Mouse (Mus musculus): Measurements from ENCODE around the gene 3425401B19Rik.

The 3425401B19Rik gene

GRCm38 (mm10) chr14:32685124-32685826 is at the start of gene 3425401B19Rik:
3425401B19Rik (minus strand) TSS chr14:32685293.
- DNase-seq (ENCODE audit: low read depth, low spot score): no peak

GRCm38 (mm10) chr14:32732961-32733360 is 47.9 kb upstream of the 3425401B19Rik start:
- DNase-seq (ENCODE audit: low read depth, low spot score): no peak

DNA sequence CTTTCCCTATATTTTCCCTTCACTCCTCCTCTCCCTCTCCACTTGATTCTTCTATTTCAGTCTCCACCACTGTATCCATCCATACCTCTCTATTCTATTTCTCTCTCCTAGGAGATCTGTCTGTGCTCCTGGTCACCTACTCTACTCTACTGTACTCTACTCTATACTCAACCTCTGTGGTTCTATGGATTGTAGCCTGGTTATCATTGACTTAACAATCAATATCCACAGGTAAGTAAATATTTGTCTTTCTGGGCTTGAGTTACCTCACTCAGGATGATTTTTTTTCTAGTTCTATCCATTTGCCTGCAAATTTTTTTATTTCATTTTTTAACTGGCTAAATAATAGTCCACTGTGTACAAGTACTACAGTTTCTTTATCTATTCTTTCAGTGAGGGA is 41.8 kb upstream of the 3425401B19Rik start:
- no peak for DNase-seq (ENCODE audit: low read depth, low spot score)

- DNase-seq (ENCODE audit: low read depth, low spot score): no peak
These were observed 36.4 kb upstream of the 3425401B19Rik start for GRCm38 (mm10) chr14:32721461-32721860.

GRCm38 (mm10) chr14:32716763-32717439 is 31.8 kb upstream of the 3425401B19Rik start:
- DNase-seq (ENCODE audit: low read depth, low spot score): no peak

GRCm38 (mm10) chr14:32715489-32715888 is 30.4 kb upstream of the 3425401B19Rik start:
- DNase-seq (ENCODE audit: low read depth, low spot score): no peak

GRCm38 (mm10) chr14:32715076-32715475 is 30.0 kb upstream of the 3425401B19Rik start:
- no peak for DNase-seq (ENCODE audit: low read depth, low spot score)

GRCm38 (mm10) chr14:32709861-32710260 is 24.8 kb upstream of the 3425401B19Rik start:
- no peak for DNase-seq (ENCODE audit: low read depth, low spot score)

DNA sequence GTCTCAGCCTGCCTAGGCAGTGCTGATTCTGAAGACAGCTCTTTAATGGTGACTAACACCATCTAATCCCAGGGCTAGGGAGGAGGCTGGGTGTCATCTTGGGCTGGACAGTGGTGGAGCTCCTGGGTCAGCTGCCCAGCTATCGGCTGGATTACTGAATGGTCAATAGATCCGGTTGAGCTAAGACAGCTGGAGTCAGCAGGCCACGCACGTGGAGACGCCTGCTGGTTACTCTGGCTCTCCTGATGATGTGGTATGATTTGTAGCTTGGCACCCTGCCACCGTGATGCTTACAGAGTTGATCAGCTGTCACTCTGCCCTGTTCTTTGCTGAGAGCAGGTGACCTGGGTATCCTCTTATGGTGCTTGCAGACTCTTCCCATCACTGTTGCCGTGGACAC is 23.7 kb upstream of the 3425401B19Rik start:
- DNase-seq (ENCODE audit: low read depth, low spot score): no peak

DNA sequence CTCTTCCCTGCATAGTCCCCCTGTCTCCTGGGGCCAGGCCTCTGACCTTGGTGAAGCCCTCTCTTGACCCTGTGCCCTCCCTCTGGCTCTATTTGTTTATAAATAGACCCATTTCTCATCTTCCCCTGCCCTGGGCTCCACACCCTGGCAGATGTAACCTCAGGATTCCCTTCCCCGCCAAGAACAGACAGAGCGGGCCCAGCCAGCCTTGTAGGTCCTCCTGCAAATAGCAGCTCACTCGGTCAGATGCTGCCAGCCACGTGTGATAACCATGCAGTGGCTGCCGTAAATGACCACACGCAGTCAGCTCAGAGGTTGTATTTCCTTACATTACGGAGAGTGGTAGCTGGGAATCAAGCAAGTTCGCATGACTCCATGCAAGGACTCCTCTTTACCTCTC is 22.8 kb upstream of the 3425401B19Rik start:
- no peak for DNase-seq (ENCODE audit: low read depth, low spot score)

GRCm38 (mm10) chr14:32700972-32701371 is 15.9 kb upstream of the 3425401B19Rik start:
- no peak for DNase-seq (ENCODE audit: low read depth, low spot score)

GRCm38 (mm10) chr14:32698556-32698955 is 13.5 kb upstream of the 3425401B19Rik start:
- DNase-seq (ENCODE audit: low read depth, low spot score): no peak

GRCm38 (mm10) chr14:32697774-32698173 is 12.7 kb upstream of the 3425401B19Rik start:
- DNase-seq (ENCODE audit: low read depth, low spot score): no peak

GRCm38 (mm10) chr14:32696344-32696743 is 11.3 kb upstream of the 3425401B19Rik start:
- DNase-seq (ENCODE audit: low read depth, low spot score): no peak

DNA sequence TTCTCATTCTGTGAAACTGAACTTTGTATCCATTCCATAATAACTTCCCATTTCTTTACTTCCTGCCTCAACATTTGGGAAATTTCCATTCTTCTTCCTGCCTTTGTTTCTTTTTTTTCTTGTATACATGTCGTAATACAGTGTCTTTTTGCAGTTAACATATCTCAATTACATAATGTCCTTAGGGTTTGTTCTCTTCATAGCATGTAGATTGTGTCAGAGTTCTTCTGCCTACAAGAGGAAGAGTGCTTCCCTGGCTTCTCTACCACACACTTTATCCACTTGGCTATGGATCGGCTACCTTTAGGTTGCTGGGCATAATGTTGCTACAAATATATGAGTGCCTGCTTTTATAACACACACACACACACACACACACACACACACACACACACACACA is 10.8 kb upstream of the 3425401B19Rik start:
- no peak for DNase-seq (ENCODE audit: low read depth, low spot score)

GRCm38 (mm10) chr14:32684735-32685105 is 373 bp downstream of the 3425401B19Rik start:
- no peak for DNase-seq (ENCODE audit: low read depth, low spot score)

DNA sequence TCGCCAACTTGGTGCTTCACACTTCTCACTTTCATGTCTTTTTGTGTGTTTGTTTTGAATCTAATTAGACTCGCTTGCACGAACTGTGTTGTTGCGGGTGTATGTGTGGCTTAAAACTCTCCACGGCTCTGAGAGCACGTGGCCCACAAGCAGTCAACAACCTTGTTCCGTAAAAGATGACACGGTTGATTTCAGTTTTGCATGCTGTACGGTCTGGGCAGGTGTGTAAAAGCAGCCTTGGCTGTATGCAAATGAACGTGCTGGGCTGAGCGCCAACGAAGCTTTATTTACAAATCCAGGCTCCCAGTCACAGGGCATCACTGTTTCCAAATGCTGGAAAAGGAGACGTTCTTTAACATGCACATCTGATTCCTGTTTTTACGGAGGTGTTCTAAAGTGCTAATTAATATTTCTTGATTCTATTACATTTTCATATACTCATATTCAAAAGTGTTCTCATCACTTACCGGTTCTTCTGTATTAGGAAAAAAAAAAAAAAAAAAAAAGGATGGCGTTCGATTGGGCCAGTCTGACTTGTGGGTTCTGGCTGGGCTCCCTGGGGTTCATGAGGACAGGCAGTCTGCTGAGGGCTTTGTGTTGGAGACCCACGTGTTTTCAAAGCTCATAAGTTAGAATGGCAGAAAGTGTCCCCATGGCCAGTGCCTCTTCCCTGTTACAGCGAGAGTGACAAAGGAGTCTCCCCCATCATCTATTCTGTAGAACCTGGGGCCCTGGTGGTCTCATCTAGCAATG is 935 bp downstream of the 3425401B19Rik start:
- no peak for DNase-seq (ENCODE audit: low read depth, low spot score)

DNA sequence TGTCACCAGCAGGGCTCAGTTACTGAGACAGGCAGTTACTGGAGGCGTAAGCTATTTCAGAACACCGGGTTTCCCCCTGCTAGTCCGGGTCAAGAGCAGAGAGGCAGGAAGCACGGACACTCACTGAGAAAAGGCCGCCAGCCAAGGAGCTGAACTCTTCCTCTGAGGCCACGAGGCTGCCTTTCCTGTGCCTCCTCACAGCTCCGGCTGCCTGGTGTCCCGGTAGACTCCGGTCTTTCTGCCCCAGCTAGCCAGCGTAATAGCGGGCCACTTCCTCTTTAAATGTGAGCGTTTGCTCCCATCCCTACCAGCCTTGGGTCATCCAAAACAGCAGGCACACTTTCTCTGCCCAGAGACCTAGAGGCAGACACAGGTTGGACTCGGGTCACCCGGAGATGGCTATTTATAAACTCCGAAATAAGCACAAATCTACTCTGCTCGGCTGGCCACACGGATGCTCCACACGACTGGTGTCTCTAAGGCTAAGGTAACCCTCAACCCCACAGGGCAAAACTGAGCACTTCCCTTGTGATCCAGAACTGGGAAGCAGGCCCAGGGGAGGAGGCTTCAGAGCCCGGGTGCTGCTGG is 1.7 kb downstream of the 3425401B19Rik start:
- DNase-seq (ENCODE audit: low read depth, low spot score): no peak

DNA sequence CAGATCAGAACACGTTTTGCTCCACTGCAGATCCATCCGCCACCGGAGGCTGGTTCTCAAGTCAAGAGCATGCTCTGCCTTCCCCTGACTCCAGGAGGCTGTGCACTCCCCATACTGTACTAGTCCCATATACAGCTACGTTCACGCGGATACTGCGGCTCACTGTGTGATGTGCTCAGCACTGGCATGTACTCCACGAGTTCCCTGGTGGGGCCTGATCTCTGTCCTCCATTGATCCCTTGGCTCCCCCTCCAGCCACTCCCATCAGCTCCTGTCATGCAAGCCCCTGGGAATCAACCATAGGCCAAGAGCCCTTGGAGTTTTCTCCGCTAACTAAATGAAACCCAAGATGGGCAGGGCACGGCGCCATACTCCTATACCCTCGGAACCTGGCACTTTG is 2.6 kb downstream of the 3425401B19Rik start:
- no peak for DNase-seq (ENCODE audit: low read depth, low spot score)

- DNase-seq (ENCODE audit: low read depth, low spot score): no peak
These were observed 3.5 kb downstream of the 3425401B19Rik start for GRCm38 (mm10) chr14:32681603-32682002.

DNA sequence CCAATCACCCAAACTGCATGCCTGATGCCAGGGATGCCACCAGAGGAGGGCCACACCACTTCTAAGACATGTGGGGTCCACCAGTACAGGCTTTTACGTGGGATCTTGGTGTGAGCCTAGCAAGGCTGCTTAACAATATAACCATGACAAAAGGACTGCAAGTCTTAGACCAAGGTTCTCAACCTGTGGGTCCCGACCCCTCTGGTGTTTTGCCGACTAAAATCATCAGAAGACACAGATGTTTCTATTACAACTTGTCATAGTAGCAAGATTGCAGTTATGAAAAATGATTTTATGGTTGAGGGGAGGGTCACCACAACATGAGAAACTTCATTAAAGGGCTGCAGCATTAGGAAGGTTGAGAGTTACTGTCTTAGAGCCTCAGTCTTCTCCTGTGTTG is 6.5 kb downstream of the 3425401B19Rik start:
- DNase-seq (ENCODE audit: low read depth, low spot score): no peak

- no peak for DNase-seq (ENCODE audit: low read depth, low spot score)
These were observed 11.9 kb downstream of the 3425401B19Rik start for GRCm38 (mm10) chr14:32673178-32673577.

All from telencephalon, adult 2 months (tissue).